Mouse (Mus musculus) frontal cortex, postnatal 36 days (tissue): ENCODE results near the gene Slc9a1.

ENCODE experiments used
- DNase-seq, 2 experiments: peaks; one replicate each; pipeline ENCODE4 v3.0.0; 2022; ENCODE audit warnings: low spot score in 2 of 2

Slc9a1 gene

GRCm38 (mm10) chr4:133439460-133440376, 70.2 kb downstream of the Slc9a1 start:
- peak in 1 of 2 experiments; percentile 31 for DNase-seq

- no peak for DNase-seq
These were observed 70.9 kb downstream of the Slc9a1 start for GRCm38 (mm10) chr4:133440377-133440795.

- no peak for DNase-seq
These were observed 72.7 kb downstream of the Slc9a1 start for GRCm38 (mm10) chr4:133442194-133442593.

- no peak for DNase-seq
These were observed 73.6 kb downstream of the Slc9a1 start for GRCm38 (mm10) chr4:133443085-133443484.

GRCm38 (mm10) chr4:133445727-133446126, 76.2 kb downstream of the Slc9a1 start:
- no peak for DNase-seq

GRCm38 (mm10) chr4:133447366-133447765, 77.9 kb downstream of the Slc9a1 start:
- no peak for DNase-seq

GRCm38 (mm10) chr4:133447967-133448366, 78.5 kb downstream of the Slc9a1 start:
- no peak for DNase-seq

- no peak for DNase-seq
These were observed 79.3 kb downstream of the Slc9a1 start for GRCm38 (mm10) chr4:133448708-133449388.

- DNase-seq, result peak; percentile 34 to 36
These were observed 80.2 kb downstream of the Slc9a1 start for GRCm38 (mm10) chr4:133449726-133450125.

- DNase-seq, result peak; percentile 85 to 86
These were observed 82.0 kb downstream of the Slc9a1 start for GRCm38 (mm10) chr4:133451536-133451935.

- DNase-seq, result no peak
These were observed 82.9 kb downstream of the Slc9a1 start for GRCm38 (mm10) chr4:133452433-133452832.

GRCm38 (mm10) chr4:133458044-133458443, 88.5 kb downstream of the Slc9a1 start:
- DNase-seq, result no peak

- DNase-seq, result no peak
These were observed 90.5 kb downstream of the Slc9a1 start for GRCm38 (mm10) chr4:133460006-133460405.

- no peak for DNase-seq
These were observed 91.4 kb downstream of the Slc9a1 start for GRCm38 (mm10) chr4:133460796-133461325.

GRCm38 (mm10) chr4:133461362-133461761, 91.9 kb downstream of the Slc9a1 start:
- no peak for DNase-seq

- DNase-seq, result no peak
These were observed 93.7 kb downstream of the Slc9a1 start for GRCm38 (mm10) chr4:133463184-133463583.

- peak; percentile 67 to 69 for DNase-seq
These were observed 98.6 kb downstream of the Slc9a1 start for GRCm38 (mm10) chr4:133468080-133468479.

- DNase-seq, result no peak
These were observed 99.6 kb downstream of the Slc9a1 start for GRCm38 (mm10) chr4:133469122-133469521.

GRCm38 (mm10) chr4:133471135-133471821, 101.8 kb downstream of the Slc9a1 start:
- no peak for DNase-seq
